Mouse (Mus musculus) skeletal muscle tissue, adult 2 months (tissue): ENCODE measurements at regions not wholly inside any gene's neighbourhood (a gene's known extent, or its start where the extent isn't known, plus 50 kb on each side); places are given as distances from the start of the nearest gene placed in this dataset.

Source experiments
- DNase-seq: peaks from one replicate; pipeline ENCODE4 v3.0.0-alpha.2; 2012; ENCODE audit warnings: low read depth, low spot score

DNA sequence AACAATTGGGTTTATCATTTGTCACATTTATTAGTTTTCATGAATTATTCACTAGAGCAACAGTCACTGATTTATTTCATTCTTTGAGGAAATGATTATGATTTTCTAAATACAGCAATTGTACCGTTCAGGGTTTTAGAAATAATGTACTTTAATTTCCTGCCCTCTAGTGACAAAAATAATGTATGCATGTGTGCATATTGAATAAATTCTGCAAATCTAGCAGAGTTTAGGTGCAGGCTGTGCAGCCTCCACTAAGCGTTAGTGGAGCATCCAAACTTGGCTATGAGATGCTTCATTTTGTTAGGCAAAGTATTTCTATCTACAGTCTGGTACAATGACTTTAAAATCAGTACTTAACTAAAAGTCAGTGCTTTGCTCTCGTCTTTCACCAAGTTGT lies 642.1 kb upstream of the A830018L16Rik start:
- DNase-seq, result no peak

DNA sequence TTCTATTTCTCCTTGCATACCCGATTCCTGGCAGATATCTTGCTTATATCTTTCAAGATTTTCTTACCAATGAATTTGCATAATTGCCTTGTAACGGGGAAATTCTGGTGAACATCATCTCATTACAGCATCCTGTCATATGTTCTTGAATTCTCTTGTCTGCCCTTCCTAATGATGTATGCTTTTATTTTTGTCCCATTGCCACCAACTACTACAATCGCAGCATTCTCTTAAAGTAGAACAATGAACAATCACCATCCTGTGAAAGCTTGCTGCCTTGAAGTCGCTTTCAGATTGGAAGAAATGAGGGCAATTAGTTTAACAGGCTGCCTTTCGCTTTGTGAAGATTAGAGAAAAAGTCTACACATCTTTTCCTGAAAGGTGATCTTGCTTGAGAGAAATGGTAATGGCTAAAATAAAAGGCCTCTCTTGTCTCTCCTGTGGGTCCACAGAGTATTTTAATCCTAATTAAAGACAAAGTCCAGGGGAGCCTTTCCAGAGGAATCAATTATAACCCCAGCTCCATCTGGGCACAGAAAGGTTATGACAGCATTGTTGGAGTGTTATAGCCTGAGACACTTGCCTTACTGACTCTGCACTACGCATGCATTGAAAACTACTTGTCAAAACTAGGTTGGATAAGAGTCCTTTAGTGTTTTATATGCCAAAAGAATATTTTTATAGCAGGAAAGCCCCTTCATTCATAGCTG lies 619.7 kb upstream of the A830018L16Rik start:
- no peak for DNase-seq

DNA sequence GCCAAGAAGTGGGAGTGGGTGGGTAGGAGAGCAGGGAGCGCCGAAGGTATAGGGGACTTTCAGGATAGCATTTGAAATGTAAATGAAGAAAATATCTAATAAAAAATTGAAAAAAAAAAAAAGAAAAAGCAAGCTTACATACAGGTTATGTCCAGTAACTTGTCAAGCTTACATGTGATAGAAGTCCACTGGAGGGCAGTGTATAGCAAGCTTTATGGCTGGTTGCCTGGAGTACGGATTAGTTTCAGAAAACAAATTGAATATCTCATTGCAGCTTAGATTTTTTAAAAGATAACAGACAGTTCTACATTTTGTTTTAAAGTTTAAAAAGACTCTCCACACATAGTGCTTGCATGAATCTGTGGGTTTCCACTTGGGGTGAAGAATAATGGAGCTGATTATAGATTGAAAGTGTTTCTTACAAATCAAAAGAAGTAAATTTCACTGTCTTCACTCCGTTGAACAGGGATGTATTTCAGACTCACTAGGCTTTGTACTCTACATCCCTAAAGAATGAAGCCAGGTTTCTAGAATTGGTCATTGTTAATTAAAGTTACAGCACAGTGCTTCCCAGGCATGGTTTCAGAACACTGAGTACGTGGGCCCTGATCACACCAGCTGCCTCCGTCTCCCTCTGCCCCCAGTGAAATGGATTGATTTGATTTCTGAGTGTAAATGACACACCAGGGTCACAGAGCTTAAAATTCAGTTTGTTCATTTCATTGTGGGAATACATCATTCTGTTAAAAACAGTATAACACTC lies 578.1 kb upstream of the A830018L16Rik start:
- DNase-seq, result peak; percentile 12

DNA sequence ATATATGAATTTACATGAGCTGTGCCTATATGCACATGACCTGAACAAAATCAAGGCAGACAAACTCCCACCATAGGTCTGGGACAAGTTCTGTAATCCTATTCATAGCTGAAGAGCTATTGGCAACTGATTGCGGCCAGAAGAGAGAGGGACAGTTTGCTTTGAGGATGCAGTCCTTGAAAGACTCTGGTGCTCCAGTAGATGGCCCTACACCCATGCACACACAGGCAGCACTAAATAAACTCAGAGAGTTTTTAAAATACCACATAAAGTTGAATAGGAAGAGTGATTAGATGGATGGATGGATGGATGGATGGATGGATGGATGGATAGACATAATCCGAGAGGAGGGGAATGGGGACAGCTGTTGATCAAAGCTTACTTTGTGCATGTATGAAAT lies 576.7 kb upstream of the A830018L16Rik start:
- no peak for DNase-seq

DNA sequence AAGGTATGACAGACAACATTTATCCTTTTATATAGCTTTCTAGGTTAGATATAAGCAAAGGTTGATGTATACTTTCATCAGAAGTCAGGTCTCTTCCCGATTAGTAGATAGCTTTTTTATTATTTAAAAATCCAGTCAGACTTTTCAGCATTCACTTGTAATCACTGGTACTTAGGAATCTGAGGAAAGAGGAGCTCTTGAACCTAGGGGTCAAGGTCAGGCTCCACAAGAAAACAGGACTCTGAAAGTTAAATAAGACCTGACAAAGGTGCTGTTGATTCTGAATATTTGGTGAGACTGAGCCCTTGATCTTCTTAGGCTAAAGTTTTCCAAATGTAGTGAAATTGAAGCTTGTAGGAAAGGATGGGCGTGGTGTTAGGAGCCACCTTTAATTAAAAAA lies 561.0 kb upstream of the A830018L16Rik start:
- DNase-seq, result no peak

DNA sequence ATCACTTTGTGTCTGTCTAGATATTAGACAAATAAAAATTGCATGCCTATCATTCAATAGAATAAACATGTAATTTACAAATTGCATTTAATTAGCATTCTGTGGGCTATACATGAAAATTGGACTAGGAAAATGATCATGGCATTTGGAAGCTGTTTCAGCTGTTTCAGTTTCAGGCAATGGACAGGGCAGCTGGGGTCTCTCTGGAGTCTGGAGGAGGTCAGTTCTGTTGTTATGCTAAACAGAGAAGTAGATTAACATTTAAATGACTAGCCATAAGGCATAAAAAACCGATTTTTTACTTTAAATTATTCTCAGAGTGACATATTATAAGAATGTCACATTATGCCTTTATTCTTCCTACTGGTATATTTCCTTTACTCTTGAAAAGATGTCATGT lies 559.4 kb upstream of the A830018L16Rik start:
- no peak for DNase-seq

DNA sequence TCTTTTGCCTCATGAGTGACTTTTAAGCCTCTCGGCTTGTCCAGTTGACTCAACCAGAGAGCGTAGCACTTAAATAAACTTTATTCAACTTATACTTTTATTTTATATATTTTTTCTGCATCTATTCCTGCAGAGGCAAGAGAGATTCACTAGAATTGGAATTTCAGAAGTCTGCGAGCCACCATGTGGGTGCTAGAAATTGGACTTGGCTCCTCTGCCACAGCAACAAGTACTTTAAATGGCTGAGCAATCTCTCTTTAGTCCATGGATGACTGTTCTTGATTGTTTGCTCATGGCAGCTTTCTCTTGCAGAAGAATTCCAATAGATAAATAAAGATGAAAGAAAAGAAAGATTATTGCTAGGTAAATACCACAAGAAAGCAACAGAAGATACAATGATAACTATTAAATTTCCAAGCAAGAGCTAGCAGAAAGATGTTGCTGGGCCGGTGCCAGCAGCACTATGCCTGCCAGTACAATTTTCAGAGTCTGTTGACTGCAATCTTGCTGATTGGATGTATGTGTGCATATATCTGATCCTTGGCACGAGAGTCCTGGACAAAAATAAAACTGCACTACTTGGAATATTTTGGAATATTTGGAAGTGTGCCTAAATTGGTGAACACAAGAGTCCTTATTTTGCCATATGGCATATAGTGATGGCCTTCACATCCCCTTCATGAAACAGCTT lies 542.6 kb upstream of the A830018L16Rik start:
- no peak for DNase-seq

DNA sequence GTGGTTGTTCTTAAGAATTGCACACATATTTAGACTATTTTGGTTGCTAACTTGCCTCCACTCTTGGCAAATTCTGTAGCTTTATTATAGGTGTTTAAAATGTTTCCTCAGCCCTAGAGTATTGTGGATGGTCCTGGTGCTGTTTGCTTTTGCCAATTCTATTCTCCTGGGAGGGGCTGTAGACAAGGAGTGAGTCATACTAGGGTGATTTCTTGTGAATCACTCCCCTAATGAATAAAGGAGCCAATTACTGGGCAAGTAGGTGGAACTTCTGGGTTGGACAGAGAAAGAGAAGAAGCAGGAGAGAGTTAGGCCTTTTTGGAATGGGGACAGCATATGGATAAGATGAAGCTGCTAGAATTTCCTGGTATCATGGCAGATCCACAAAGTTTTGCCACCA lies 541.6 kb upstream of the A830018L16Rik start:
- DNase-seq, result peak; percentile 9

DNA sequence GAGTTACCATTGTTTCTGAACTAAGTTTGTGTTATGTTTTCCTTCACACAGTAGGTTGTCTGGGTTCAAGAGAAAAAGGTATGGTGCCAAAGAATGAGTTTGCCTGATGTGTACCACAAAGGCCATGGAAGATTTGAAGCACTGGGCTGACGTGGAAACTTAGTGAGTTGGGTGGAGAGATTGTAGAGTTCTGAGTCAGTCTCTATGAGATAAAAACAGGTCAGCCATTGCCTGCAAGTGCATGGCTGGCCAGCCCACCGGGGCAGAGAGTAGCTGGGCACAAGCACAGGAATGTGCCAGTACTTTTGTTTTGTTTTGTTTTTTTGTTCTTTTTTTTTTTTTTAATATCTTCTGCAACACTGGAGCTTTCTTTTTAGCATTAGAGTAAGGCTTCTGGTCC lies 541.2 kb upstream of the A830018L16Rik start:
- DNase-seq, result no peak

DNA sequence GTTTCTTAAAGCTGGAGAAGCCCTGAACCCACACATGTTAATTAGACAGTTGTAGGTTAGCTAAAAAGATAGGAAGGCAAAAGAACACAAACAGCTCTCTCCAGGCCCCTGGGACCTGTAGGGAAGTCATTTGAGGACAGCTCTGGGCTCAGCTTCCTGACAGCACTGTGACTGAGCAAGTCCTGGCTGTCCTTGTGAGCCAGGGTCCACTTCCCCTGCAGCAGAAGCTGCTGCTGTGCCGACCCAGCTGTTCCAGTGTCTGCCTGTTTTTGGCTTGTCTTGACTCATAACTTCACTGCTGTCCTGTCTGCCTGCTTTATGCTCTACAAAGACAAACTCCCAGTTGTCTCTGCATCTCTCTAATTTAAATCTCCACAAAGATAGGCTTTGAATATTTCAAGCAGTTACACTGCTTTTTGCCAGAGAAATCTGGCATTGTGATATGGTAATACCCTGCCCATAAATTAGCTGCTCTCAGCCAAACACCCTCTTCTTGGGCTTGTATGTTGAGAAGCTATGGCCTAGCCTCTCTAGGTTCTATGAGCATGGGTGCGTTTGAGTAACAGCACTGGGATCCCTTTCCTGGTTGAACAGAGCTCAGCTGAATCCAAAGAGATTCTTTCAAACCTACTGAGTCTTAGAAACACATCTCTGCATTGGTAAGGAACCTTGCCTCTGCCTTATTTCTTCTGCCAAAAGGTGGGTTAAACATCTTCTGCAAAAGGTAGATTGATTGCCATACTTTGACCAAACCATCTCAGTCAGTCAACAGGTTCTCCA lies 536.3 kb upstream of the A830018L16Rik start:
- peak; percentile 63 for DNase-seq

DNA sequence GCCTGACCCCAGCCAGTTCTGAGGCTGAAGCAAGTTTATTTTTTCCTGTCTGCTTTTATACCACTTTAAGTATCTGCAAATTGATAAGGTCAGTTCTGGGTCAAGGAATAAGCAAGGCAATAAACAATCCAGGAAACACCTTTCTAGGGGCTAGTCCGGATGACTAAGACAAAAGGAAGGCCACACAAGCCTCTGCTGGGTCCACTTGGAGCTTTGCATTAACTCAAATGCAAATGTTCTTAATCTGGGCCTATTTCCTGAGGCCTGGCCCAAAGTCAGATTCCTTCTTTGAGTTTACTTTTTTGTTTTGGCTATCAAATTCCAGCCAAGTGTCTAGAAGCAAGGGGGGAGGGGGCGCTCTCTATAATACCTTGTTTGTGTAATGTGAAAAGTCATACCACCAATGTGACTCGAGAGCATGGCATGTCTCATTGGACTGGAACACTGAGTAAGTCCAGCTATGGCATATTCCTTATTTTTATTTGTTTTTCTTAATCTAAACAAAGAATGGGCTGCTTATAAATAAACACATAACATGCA lies 535.6 kb upstream of the A830018L16Rik start:
- no peak for DNase-seq

DNA sequence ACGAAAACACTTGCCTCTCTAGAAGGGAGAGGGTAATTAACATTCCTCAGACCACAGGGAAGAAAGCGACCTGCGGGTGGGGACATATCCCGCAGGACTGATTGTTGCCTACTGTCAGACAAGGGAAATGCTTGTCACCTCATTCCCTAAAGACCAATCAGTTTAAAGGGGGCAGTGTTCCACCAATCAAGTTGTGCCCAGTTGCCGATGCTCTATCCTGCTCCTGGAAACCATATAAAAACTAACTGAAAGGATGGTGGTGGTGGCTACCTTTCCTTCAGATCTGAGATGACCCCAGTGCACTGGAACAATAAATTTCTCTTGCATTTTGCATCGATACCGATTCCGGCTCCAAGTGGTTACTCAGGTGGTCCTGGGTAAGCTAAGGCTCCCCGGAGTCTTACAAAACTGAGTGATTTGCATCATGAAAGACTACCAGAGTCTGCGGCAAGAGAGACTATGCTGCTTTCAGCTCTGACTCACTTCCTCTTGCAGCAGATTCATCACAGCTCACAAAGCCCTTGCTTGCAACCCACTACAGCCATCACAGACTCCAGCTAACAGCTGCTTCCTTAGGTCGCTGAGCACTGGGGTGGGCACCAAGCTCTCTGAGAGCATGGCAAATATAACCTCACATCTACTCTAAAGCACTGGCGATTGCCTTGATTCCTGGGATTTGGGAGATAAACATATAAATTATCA lies 533.7 kb upstream of the A830018L16Rik start:
- no peak for DNase-seq

DNA sequence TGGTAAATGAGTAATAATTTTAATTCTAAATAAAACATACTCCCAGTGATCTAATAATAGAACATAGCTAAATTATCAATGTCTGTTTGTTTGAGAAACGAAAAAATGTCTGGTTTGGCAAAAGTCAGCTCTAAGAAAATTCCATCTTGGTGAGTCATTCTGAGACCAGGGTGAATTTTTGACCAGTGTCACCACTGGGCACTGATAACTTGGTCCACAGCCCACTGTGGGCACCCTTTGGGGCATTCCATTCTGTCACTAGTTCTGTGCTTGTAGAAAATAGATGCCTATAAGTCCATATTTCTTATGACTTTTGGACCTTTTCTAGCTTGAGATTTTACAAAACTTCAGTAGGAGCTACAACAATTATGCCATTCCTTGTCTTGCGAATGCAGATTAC lies 515.1 kb upstream of the A830018L16Rik start:
- DNase-seq, result no peak

DNA sequence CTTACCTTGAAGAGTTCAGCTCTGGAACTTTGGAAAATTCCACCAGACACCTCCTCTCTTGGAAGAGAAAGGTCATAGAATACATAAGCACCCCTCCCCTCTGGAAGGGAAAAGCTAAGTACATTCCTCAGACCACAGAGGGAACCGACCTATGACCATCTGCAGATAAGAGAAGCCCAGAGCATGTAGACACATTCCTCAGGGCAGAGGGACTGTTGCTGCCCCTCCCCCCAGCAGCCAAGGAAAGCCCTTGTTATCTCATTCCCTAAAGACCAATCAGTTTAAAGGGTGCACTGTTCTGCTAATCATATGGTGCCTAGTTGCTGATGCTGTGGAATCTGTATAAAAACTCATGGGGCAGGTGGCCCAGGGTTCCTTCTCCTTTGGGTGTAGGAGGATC lies 511.2 kb upstream of the A830018L16Rik start:
- DNase-seq, result no peak

DNA sequence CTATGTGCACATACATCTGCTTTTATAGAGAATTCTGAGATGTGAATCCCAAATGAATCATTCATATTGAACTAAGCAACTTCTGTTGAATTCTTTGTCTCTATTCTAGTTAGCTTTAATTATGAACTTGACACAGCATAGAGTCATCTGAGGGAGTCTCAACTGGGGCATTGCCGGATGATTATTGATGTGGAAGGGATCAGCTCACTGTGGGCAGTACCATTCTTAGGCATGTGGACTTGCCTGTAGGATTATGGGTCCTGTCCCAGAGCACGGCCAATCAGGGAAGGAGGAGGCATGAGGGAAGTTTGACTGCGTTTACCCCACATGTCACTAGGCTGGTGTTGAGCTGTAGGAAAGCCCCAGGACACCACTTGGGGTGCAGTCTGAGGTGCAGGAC lies 493.9 kb upstream of the A830018L16Rik start:
- DNase-seq, result no peak

DNA sequence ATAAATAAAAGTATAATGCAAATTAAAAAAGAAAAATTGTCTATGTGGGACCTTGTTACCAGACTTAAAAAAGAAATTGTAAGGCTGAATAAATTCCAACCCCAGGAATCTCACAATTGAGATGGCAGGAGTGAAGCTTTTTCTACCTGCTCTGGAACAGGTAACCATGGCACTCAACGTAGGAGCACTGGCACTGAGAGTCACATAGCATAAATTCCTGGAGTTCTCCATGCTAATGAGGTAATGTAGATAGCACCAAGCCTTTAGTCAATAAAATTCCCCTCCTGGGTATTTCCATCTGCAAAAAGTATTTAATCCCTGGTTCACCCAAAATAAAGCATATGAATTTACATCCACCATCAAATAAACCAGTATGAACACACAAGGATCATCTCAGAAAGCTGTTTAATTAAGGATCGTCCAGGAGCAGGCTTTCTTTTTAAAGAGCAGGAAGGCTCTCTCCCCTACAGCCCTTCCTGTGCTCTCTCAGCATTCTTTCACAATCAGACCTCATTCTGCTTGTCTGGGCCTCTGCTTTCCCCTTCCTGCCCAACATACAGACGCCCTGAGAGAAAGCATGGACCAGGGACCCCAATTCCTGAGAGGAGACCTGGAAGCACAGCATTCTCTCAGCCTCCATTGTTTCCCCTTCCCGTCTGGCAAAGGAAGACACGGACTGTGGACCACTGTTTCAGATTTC lies 481.4 kb upstream of the A830018L16Rik start:
- DNase-seq, result no peak

DNA sequence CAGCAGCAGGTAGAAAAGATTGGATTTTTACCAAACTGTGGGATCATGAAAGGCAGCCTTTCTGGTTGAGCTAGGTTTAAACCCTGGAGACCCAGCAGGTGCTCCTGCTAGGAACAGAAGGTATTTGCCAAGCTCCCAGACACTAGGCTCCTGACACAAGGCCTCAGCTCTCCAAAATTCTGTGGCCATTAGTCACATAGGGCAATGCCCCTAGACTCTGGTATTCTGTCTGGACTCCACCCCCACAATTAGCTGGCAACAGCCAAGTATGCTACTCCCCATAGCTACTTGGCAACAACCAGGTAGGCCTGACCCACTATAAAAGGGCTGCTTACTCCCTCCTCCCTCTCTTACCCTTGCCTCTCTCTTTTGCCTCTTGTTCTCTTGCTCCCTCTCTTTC lies 480.7 kb upstream of the A830018L16Rik start:
- no peak for DNase-seq

DNA sequence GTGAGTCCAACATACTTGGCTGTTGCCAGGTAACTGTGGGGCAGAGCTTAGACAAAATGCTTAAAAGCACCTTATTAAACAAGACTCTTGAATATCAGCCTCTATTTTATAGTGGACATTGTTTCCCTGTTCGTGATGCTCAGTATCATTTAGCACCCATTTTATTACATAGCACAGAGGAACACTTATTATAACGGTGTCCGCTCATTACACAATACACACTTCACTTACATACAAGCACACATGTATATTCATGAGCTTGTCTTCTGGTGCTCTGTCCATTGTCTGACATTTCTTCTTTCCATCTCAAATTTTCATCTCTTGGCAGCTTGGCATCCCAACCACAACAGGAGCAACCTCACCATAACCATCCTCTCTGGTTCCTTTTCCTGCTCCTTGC lies 475.5 kb upstream of the A830018L16Rik start:
- no peak for DNase-seq

DNA sequence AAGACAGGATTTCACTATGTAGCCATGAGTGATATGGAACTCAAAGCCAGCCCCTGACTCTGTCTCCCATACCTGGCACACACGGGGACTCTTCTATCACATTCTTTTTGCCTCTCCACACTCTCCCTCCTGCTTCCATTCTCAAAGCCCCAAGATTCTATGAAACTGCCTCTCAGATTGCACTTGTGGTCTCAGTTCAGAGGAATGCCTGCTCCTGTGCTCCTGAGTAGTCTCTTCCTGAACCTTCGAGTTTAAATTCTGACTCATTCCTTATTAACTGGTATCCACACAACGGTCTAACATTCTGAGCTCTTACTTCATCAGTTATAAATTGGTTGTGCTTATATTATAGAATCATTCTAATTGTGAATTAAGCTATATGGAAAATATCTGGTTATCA lies 473.6 kb upstream of the A830018L16Rik start:
- no peak for DNase-seq

DNA sequence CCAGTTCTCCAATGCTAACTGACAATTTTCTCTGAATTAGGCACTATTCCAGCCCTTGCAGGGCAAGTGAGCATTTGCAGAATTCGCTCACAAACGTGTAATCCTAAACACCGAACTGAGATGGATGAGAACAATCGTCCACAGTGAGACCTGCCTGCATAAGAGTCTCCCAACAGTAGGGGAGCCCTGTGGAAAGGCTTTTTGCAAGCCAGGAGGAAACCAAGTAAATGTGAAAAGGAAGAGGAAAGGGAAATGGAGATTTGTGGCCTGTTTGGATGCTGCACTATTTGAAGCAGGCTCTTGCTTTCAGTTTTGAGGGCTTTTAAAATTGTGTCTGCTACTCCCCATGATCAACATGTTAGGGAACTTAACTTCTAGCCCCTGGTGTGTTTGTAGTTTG lies 470.9 kb upstream of the A830018L16Rik start:
- DNase-seq, result no peak
